In genomic region chr3:85858140-85859135, GRCm38 (mm10) we compare ENCODE assay signal across 12 mouse cellular contexts. TPM values are rescaled to one million over a fixed set of nuclear protein-coding genes. Genes with fewer than 3 reads are reported as not detected.
A peak's percentile ranks its signal among the peaks of the same experiment; 100 is the strongest.
DNase-seq lines count a peak whose midpoint lies in the region; ATAC-seq and TF ChIP-seq lines count a peak whose summit lies in the region.
"Had no signal": no experiment of that assay in that cellular context is flagged by ENCODE, and none has a peak within 500 bp of the region (broad histone marks: within the 10 kb centered on the region; RNA-seq: fewer than 3 reads in every experiment).

No protein-coding gene starts in this region.

- 0 out of 2 replicates have a peak overlapping the region, but pooled peaks have one; percentile 8 for H3K27ac ChIP-seq in embryonic facial prominence, embryonic 12.5 days
- peak overlapping the region; percentile 95 for H3K27ac ChIP-seq in heart, embryonic 15.5 days
- H3K27ac ChIP-seq in lung, postnatal 0 days (ENCODE audit: low read length), result peak overlapping the region; percentile 34
- H3K27ac ChIP-seq in forebrain, embryonic 12.5 days, result no peak overlapping the region
- H3K27ac ChIP-seq: liver, embryonic 13.5 days; neural tube, embryonic 12.5 days had no signal

- H3K9ac ChIP-seq in embryonic facial prominence, embryonic 12.5 days, result no peak overlapping the region
- no peak overlapping the region for H3K9ac ChIP-seq in heart, embryonic 15.5 days
- H3K9ac ChIP-seq in lung, postnatal 0 days (replicated peaks; ENCODE audit: low read depth), result no peak overlapping the region
- no peak overlapping the region for H3K9ac ChIP-seq in forebrain, embryonic 12.5 days
- H3K9ac ChIP-seq: liver, embryonic 13.5 days; neural tube, embryonic 12.5 days had no signal

- no peak overlapping the region for H3K4me2 ChIP-seq in embryonic facial prominence, embryonic 12.5 days (replicated peaks)
- H3K4me2 ChIP-seq in heart, embryonic 15.5 days, result peak overlapping the region; percentile 31; the same call in 1 of the 2 replicates
- 0 out of 2 replicates have a peak overlapping the region, but pooled peaks have one; percentile 0 for H3K4me2 ChIP-seq in lung, postnatal 0 days (replicated peaks; ENCODE audit: low read depth, low read length)
- no peak overlapping the region for H3K4me2 ChIP-seq in forebrain, embryonic 12.5 days
- H3K4me2 ChIP-seq: liver, embryonic 13.5 days; neural tube, embryonic 12.5 days had no signal

- H3K36me3 ChIP-seq in embryonic facial prominence, embryonic 12.5 days, result no peaks in the 10 kb centered on the region
- no peaks in the 10 kb centered on the region for H3K36me3 ChIP-seq in heart, embryonic 15.5 days
- H3K36me3 ChIP-seq in lung, postnatal 0 days (ENCODE audit: insufficient read depth, low read length), result no peaks in the 10 kb centered on the region
- no peaks in the 10 kb centered on the region for H3K36me3 ChIP-seq in forebrain, embryonic 12.5 days (replicated peaks)
- H3K36me3 ChIP-seq: liver, embryonic 13.5 days; neural tube, embryonic 12.5 days had no signal

- DNase-seq in gastrocnemius, adult 18-20 months (ENCODE audit: low spot score), result peak; percentile 81
- DNase-seq in gastrocnemius, postnatal 4 days (ENCODE audit: low spot score in 2 of 2), result no peak
- DNase-seq in lung, postnatal 0 days (ENCODE audit: low spot score), result peak; percentile 71
- no peak for DNase-seq in layer of hippocampus, adult 9-10 months (ENCODE audit: low spot score)
- DNase-seq in frontal cortex, postnatal 14 days (ENCODE audit: low spot score in 2 of 2), result no peak
- DNase-seq: liver, embryonic 13.5 days had no signal

- H3K4me1 ChIP-seq in embryonic facial prominence, embryonic 12.5 days, result no peaks in the 10 kb centered on the region
- H3K4me1 ChIP-seq in heart, embryonic 15.5 days (replicated peaks), result peaks cover 32% of the 10 kb centered on the region
- no peaks in the 10 kb centered on the region; the same call in 1 of the 2 replicates for H3K4me1 ChIP-seq in lung, postnatal 0 days (ENCODE audit: insufficient read depth, low read depth, low read length)
- H3K4me1 ChIP-seq in forebrain, embryonic 12.5 days, result peaks cover 3% of the 10 kb centered on the region; the same call in 1 of the 2 replicates
- H3K4me1 ChIP-seq: neural tube, embryonic 12.5 days had no signal

- H3K4me3 ChIP-seq in embryonic facial prominence, embryonic 12.5 days, result no peak overlapping the region
- H3K4me3 ChIP-seq in heart, embryonic 15.5 days, result no peak overlapping the region
- H3K4me3 ChIP-seq in lung, postnatal 0 days (ENCODE audit: low read depth, low read length), result no peak overlapping the region
- no peak overlapping the region for H3K4me3 ChIP-seq in forebrain, embryonic 12.5 days (replicated peaks)
- H3K4me3 ChIP-seq: erythroblast, embryonic 14.5 days; liver, embryonic 13.5 days; neural tube, embryonic 12.5 days had no signal

- ATAC-seq in embryonic facial prominence, embryonic 12.5 days (ENCODE audit: insufficient number of reproducible peaks, insufficient read depth, low FRiP score, low TSS enrichment), result no peak
- ATAC-seq in heart, embryonic 15.5 days (replicated peaks; ENCODE audit: insufficient number of reproducible peaks, insufficient read depth, low FRiP score, low read depth), result peak; percentile 87
- ATAC-seq in lung, postnatal 0 days, result peak; percentile 84
- no peak for ATAC-seq in forebrain, embryonic 12.5 days (ENCODE audit: low FRiP score)
- ATAC-seq: intestine, postnatal 0 days had no signal

- peak; percentile 80 for TF ChIP-seq EP300 in lung, postnatal 0 days (IDR thresholded peaks at IDR 0.05)

- H3K27me3 ChIP-seq in embryonic facial prominence, embryonic 12.5 days, result no peaks in the 10 kb centered on the region
- no peaks in the 10 kb centered on the region for H3K27me3 ChIP-seq in heart, embryonic 15.5 days
- no peaks in the 10 kb centered on the region for H3K27me3 ChIP-seq in lung, postnatal 0 days (replicated peaks; ENCODE audit: insufficient read depth, low read length)
- H3K27me3 ChIP-seq in forebrain, embryonic 12.5 days, result no peaks in the 10 kb centered on the region
- H3K27me3 ChIP-seq: liver, embryonic 13.5 days; neural tube, embryonic 12.5 days had no signal

- WGBS in embryonic facial prominence, embryonic 12.5 days, result 54% methylated on average over 11 of the region's 11 CpGs
- WGBS in heart, embryonic 15.5 days, result 41% methylated on average over 11 of the region's 11 CpGs
- 33% methylated on average over 11 of the region's 11 CpGs for WGBS in lung, postnatal 0 days
- 79% methylated on average over 11 of the region's 11 CpGs for WGBS in forebrain, embryonic 12.5 days

- H3K9me3 ChIP-seq in embryonic facial prominence, embryonic 12.5 days, result no peaks in the 10 kb centered on the region
- no peaks in the 10 kb centered on the region for H3K9me3 ChIP-seq in heart, embryonic 15.5 days (replicated peaks)
- H3K9me3 ChIP-seq in lung, postnatal 0 days (ENCODE audit: low read length), result no peaks in the 10 kb centered on the region
- no peaks in the 10 kb centered on the region for H3K9me3 ChIP-seq in forebrain, embryonic 12.5 days
- H3K9me3 ChIP-seq: liver, embryonic 13.5 days; neural tube, embryonic 12.5 days had no signal

- TF ChIP-seq CTCF in lung, postnatal 0 days (IDR thresholded peaks at IDR 0.05), result peak; percentile 28

RNA-seq across cellular contexts. Expression of gene Glt28d2, which starts 28.9 kb away (rescaled TPM):
- 1 to 10 TPM; 6.0 to 9.3 TPM for total RNA-seq in gastrocnemius, adult 18-20 months (2021)
- 1 to 10 TPM; 3.3 to 4.3 TPM for total RNA-seq in gastrocnemius, postnatal 4 days (2021)
- polyA plus RNA-seq in embryonic facial prominence, embryonic 12.5 days (2016; fragmentation: Nextera tagmentation; extraction: Ambion mirVana), result 1.3 TPM in 2 replicates
- polyA plus RNA-seq in heart, embryonic 15.5 days (2015; fragmentation: Nextera tagmentation; extraction: Ambion mirVana), result 2.6 and 2.8 TPM in 2 replicates
- polyA plus RNA-seq in lung, postnatal 0 days (2015; fragmentation: Nextera tagmentation; extraction: Ambion mirVana), result 4.3 and 5.7 TPM in 2 replicates
- 0.13 and 0.20 TPM in 2 replicates for polyA plus RNA-seq in forebrain, embryonic 12.5 days (2016; fragmentation: Nextera tagmentation; extraction: Ambion mirVana)

RNA-seq across cellular contexts. Expression of gene Gm37240, which starts 28.9 kb away (rescaled TPM):
- total RNA-seq in gastrocnemius, adult 18-20 months (2021), result 10 to 100 TPM; 30.2 to 34.0 TPM
- total RNA-seq in gastrocnemius, postnatal 4 days (2021), result 10 to 100 TPM; 26.2 to 28.4 TPM
- 4.0 and 4.8 TPM in 2 replicates for polyA plus RNA-seq in embryonic facial prominence, embryonic 12.5 days (2016; fragmentation: Nextera tagmentation; extraction: Ambion mirVana)
- 12.7 and 14.1 TPM in 2 replicates for polyA plus RNA-seq in heart, embryonic 15.5 days (2015; fragmentation: Nextera tagmentation; extraction: Ambion mirVana)
- 8.9 and 13.4 TPM in 2 replicates for polyA plus RNA-seq in lung, postnatal 0 days (2015; fragmentation: Nextera tagmentation; extraction: Ambion mirVana)
- 0.57 and 1.2 TPM in 2 replicates for polyA plus RNA-seq in forebrain, embryonic 12.5 days (2016; fragmentation: Nextera tagmentation; extraction: Ambion mirVana)
- polyA plus RNA-seq: erythroblast, embryonic 14.5 days had no signal

RNA-seq across cellular contexts. Expression of gene Fam160a1, which starts 41.3 kb away (rescaled TPM):
- 10 to 100 TPM; 50.7 to 54.3 TPM for total RNA-seq in gastrocnemius, adult 18-20 months (2021)
- total RNA-seq in gastrocnemius, postnatal 4 days (2021), result 10 to 100 TPM; 38.9 to 46.6 TPM
- 2.3 and 2.6 TPM in 2 replicates for polyA plus RNA-seq in embryonic facial prominence, embryonic 12.5 days (2016; fragmentation: Nextera tagmentation; extraction: Ambion mirVana)
- 7.7 and 7.9 TPM in 2 replicates for polyA plus RNA-seq in heart, embryonic 15.5 days (2015; fragmentation: Nextera tagmentation; extraction: Ambion mirVana)
- polyA plus RNA-seq in lung, postnatal 0 days (2015; fragmentation: Nextera tagmentation; extraction: Ambion mirVana), result 4.6 and 5.3 TPM in 2 replicates
- polyA plus RNA-seq in forebrain, embryonic 12.5 days (2016; fragmentation: Nextera tagmentation; extraction: Ambion mirVana), result 0.58 and 0.59 TPM in 2 replicates

Comparison
In these comparisons a context has a peak if more than half of its experiments do, and no peak if none do; other contexts are left out.
1. DNase-seq: peak in gastrocnemius, adult 18-20 months (single experiment) and lung, postnatal 0 days (single experiment); none in gastrocnemius, postnatal 4 days (0 of 2), layer of hippocampus, adult 9-10 months (single experiment) and frontal cortex, postnatal 14 days (0 of 2).
2. ATAC-seq: peak in heart, embryonic 15.5 days (single experiment) and lung, postnatal 0 days (single experiment); none in embryonic facial prominence, embryonic 12.5 days (single experiment) and forebrain, embryonic 12.5 days (single experiment).
3. H3K4me2 ChIP-seq: peak in heart, embryonic 15.5 days (single experiment) and lung, postnatal 0 days (single experiment); none in embryonic facial prominence, embryonic 12.5 days (single experiment) and forebrain, embryonic 12.5 days (single experiment).